Mouse (Mus musculus) spleen, adult 18-20 months (tissue): ENCODE data around the gene Prkar2a.
A peak's percentile ranks its signal among the peaks of the same experiment; 100 is the strongest.
"Not testable (repeated sequence)": the region's sequence is repeated elsewhere in the genome, so short reads cannot be mapped to it uniquely, and the experiment has no call there.

Source experiments
- DNase-seq, 2 experiments: peaks; one replicate each; pipeline ENCODE4 v3.0.0; 2022; ENCODE audit warnings: mixed read lengths in 2 of 2

The Prkar2a gene

DNA sequence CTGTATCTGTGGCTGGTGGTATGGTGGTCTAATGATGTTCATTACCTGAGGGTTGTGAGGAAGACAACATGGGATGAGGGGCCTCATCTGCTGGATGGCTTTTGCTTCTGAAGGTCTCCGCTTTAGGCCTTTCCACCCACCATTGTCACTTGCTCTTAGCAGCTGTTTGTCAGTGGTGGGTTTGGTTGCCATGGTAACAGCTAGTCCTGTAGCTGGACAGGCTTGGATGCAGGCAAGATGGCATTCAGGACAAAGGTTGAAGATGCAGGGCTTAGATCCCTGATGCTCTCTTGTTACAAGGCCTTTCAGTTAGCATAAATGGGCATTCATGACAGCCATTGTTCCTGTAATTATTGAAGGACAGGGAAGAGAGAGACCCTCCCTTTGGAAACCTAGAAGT is at the start of gene Prkar2a:
TSS of gene Prkar2a (plus strand) at position 209 of the 400 bp plus-strand sequence.
- no peak for DNase-seq

DNA sequence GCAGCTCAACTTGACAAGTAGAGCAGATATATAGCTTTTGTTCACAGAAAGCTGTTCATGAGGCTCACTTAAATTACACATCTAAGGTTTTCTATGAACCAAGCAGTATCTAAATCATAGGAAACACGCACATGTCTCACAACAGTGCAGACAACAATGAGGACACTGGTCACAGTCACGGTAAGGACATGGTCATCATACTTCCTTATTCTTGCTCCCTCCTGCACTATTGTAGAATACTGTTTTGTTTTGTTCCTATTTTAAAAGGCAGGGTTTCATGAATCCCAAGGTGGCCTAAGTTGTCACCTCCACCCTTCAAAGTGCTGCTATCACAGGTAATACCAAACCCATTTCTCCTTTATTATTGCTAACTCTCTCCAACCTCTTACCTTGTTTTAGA is 49.3 kb upstream of the Prkar2a start:
- no peak for DNase-seq

- DNase-seq, result no peak
Measured at GRCm38 (mm10) chr9:108648166-108648565, 40.9 kb upstream of the Prkar2a start.

DNA sequence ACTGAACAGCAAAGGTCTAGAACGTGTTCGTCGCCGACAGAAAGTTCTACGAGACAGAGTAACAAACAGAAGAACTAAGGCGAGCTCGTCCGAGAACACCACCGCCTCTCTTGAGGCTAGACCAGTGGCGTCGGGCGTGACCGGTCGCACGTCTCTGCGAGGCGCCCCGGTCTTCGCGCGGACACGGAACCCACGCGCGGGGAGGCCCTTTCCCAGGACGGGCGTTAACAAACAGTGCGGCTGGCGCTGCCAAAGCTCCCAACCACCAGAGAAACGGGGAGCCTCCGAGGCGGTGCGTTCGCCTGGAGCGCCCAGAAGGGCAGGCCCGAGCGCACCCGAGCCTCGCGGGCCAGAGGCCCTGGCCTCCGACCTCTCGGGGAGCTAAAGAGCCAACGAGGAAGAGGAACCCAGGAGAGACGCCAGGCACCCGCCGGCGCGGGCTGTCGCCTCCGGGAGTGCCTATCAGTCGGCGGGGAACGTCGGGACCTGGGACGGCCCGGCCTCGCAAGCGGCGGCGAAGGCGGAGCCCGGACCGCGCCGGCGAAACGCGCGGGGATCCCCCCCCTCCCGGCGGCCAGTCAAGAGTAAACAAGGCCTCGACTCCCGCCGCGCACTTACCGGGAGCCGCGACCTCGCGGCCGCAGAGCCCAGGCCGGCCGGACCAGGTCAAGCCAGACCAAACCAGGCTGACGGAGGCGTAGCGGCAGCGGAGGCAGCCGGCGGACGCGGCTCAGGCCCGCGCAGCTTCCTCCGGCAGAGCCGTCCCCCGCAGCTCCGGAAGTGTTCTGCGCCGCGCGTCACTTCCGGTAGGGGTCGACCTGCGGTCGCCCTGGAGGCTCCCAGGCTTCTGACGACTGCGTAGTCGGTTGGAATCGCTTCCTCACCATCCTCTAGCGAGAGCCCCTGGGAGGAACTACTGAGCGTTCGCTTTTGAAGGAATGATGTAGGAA is 40.2 kb upstream of the Prkar2a start, which contains the start of gene Arih2:
TSS of gene Arih2 (minus strand) at position 776 of the 950 bp plus-strand sequence.
- DNase-seq, result peak; percentile 84 to 90

DNA sequence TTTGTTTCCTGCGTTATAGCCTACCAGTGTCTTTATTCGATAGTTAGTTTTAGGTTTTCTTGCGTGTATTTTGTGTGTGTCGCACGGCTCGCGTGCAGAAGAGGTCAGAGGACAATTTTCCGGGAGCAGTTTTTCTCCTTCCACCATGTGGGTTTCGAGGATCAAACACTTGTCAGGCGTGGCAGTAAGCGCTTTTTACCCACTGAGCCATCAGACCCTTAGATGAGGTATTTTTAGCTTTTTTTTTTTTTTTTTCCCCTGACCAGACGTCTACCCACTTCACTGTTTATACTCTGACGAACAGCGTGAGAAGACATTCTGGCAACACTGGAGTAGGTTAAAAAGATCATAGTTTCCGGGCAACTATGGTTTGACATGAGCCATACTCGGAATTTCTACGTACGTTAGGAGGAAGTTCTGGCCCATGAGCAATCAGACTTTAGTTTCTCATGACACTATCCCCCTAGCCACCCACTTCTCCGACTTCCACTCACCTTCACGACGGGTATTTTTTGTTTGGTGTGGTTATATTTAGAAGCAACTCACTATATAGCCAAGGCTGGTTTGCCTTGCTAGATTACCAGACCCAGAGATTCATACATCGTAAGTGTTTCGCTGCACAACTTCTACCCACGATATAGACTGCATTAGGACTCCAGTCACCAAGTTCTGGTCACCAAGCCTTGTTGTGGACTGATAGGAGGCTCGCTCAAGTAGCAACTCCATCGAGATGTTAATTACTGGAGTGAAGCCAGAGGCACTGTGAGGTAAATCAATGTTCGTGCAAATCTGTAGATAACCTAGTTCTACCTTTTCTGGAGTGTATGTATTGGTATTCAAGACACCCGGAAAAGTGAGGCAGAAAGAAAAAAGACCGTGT is 39.3 kb upstream of the Prkar2a start:
- no peak for DNase-seq

DNA sequence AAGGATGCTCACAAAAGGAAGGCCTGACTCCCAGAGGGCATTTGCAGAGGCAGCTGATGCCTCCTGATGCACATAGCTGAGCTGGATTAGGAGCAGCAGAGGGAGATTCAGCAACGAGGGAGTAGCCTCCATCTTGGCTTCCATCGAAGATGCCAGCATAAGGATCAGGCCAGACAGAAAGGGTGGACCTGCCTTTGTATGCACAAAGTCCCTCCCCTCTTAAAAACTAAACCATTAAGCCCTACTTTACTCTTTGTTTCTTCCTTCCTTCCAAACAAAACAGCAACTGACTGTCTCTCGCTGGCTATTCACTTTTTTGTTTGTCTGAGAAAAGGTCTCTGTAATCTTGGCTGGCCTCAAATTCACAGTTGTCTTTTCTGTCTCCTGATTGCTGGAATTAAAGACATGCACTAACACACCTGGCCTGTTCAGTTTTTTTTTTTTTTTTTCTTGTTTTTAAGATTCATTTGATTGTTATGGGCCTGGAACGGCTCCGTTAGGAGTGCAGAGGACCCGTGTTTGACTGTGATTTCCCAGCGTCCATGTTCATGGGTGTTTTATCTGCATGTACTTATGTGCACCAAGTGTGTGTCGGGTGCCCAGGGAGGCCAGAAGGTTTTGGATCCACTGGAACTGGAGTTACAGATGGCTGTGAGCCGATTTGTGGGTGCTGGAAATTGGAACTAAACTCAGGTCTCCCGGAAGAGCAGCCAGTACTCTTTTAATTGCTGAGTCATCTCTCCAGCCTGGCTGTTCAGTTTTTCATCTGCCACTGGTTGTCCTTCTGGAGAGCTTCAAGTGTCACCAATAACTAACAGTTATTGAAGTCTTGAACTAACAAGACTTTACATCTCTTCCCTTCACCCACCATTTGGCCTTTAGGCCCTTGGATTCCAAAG is 34.3 kb upstream of the Prkar2a start:
- DNase-seq, result no peak

DNA sequence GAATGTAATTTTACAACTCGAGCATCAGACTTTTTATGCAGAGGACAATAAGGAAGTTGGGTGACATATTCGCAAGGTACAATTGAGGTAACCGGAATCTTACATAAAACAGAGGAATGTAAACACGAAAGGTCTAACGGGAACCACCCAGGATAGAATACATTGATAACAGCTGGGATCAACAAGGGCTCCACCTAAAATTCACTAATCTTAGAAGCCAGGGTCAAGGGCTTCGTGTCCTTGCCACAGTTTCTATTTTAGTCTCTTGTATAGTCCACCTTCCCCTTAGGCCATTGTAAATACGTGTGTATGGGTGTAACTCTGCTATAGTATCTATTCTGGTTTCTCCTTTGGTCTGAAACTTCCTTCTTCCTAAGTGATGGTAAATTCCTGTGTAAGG is 33.2 kb upstream of the Prkar2a start:
- DNase-seq, result not testable (repeated sequence)

- DNase-seq, result peak; percentile 83 to 85
Measured at GRCm38 (mm10) chr9:108661677-108662612, 27.2 kb upstream of the Prkar2a start, which contains the start of gene Slc25a20. Gene Slc25a20 (plus strand): TSS chr9:108662088.

GRCm38 (mm10) chr9:108662660-108663059 is 26.5 kb upstream of the Prkar2a start:
- DNase-seq, result no peak

GRCm38 (mm10) chr9:108669875-108670274 is 19.2 kb upstream of the Prkar2a start:
- DNase-seq, result no peak

- DNase-seq, result peak in 1 of 2 experiments; percentile 11
Measured at GRCm38 (mm10) chr9:108673151-108673550, 16.0 kb upstream of the Prkar2a start.

DNA sequence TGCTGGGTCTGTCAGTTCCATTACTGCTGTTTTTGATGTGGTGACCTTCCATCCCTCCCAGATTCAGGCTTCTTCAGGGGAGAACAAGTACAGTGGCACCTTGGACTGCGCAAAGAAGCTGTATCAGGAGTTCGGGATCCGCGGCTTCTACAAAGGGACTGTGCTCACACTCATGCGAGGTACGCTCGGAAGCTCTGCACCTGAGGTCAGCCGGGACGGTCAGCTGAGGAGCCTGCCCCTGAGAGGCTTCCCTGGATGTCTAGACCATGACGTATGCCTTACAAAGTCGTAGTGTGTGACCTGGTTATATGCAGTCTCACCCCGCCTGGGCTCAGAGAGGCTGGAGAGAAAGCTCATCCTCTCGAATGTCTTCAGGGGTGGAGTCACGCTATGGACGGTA is 9.1 kb upstream of the Prkar2a start:
- no peak for DNase-seq

DNA sequence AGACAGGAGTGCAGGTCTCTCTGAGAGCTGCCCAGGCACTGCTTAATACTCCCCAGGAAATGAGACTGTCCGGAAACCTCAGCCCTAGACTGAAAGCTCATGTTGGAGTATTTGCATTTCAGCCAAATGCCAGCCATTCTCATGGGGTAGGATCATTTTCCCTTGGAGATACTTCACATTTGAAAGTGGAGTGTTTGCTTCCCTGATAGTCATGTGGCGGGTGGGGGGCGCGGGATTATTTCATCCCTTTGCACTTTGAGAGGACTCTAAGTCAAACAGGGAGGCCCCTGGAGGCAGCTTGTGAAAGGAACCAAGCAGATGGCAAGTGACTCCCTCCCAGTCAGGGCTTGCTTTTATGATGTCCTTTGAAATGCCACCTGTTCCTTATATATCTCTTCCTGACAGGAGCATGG is 2.6 kb upstream of the Prkar2a start:
- DNase-seq, result no peak

GRCm38 (mm10) chr9:108687181-108687580 is 1.9 kb upstream of the Prkar2a start:
- no peak for DNase-seq

DNA sequence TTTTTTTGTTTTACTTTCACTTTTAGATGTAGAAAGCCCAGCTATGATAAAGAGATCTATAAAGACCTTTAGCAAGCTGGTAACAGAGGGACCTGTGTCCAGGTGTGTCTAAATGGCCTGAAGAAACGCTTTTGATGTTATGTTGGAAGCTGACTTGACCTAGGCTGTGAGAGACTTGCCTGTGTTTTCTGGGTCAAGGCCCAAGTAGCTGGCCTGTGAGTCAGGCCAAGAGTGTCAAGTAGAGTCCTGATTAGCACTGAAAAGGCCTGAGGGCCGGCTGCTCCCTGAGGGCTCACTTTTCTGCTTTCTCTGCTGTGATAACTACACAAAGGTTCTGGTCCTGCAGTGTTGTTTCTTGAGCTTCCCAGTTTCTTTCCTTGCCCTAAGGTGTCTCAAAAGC is 1.4 kb upstream of the Prkar2a start:
- no peak for DNase-seq

GRCm38 (mm10) chr9:108688451-108688850 is 663 bp upstream of the Prkar2a start:
- no peak for DNase-seq

GRCm38 (mm10) chr9:108689993-108690392 is 879 bp downstream of the Prkar2a start:
- DNase-seq, result no peak

GRCm38 (mm10) chr9:108690914-108691313 is 1.8 kb downstream of the Prkar2a start:
- DNase-seq, result no peak

- no peak for DNase-seq
Measured at GRCm38 (mm10) chr9:108691371-108691770, 2.3 kb downstream of the Prkar2a start.

GRCm38 (mm10) chr9:108691846-108692225 is 2.7 kb downstream of the Prkar2a start:
- peak; percentile 70 to 84 for DNase-seq
